ENCODE assay signal across 13 mouse cellular contexts in genomic region chr11:115834033-115834432, GRCm38 (mm10). TPM values are rescaled to one million over a fixed set of nuclear protein-coding genes. Genes with fewer than 3 reads are reported as not detected.
A peak's percentile ranks its signal among the peaks of the same experiment; 100 is the strongest.
DNase-seq lines count a peak whose midpoint lies in the region; ATAC-seq lines count a peak whose summit lies in the region.
"Had no signal": no experiment of that assay in that cellular context is flagged by ENCODE, and none has a peak within 500 bp of the region (broad histone marks: within the 10 kb centered on the region; RNA-seq: fewer than 3 reads in every experiment).

No protein-coding gene starts in this region.

- no peak overlapping the region for H3K9ac ChIP-seq in lung, embryonic 15.5 days
- peak overlapping the region; percentile 22; the same call in 1 of the 2 replicates for H3K9ac ChIP-seq in stomach, embryonic 16.5 days (ENCODE audit: low read length)
- H3K9ac ChIP-seq: forebrain, embryonic 15.5 days had no signal

- no peak overlapping the region; the same call in 1 of the 2 replicates for H3K4me2 ChIP-seq in lung, embryonic 15.5 days
- H3K4me2 ChIP-seq in stomach, embryonic 16.5 days (ENCODE audit: low read depth, low read length) = 0 out of 2 replicates have a peak overlapping the region, but pooled peaks have one; percentile 40
- H3K4me2 ChIP-seq: forebrain, embryonic 15.5 days had no signal

- no peaks in the 10 kb centered on the region for H3K27me3 ChIP-seq in heart, embryonic 10.5 days (ENCODE audit: insufficient read depth, poor library complexity, severe bottlenecking)
- H3K27me3 ChIP-seq in lung, embryonic 15.5 days = no peaks in the 10 kb centered on the region
- no peaks in the 10 kb centered on the region for H3K27me3 ChIP-seq in stomach, embryonic 16.5 days (ENCODE audit: control insufficient read depth, insufficient read depth, low read length)

- H3K27ac ChIP-seq in heart, embryonic 10.5 days = peak overlapping the region; percentile 93
- H3K27ac ChIP-seq in lung, embryonic 15.5 days = peak overlapping the region; percentile 91
- peak overlapping the region; percentile 92 for H3K27ac ChIP-seq in stomach, embryonic 16.5 days (ENCODE audit: low read length)
- H3K27ac ChIP-seq: forebrain, embryonic 15.5 days had no signal

- no peak for DNase-seq in heart, embryonic 10.5 days (ENCODE audit: low spot score)
- DNase-seq in heart, adult 18-20 months = no peak
- DNase-seq in lung, postnatal 36 days = no peak
- peak; percentile 62 for DNase-seq in kidney, postnatal 14 days
- DNase-seq in adrenal gland, adult 18-20 months (ENCODE audit: low spot score in 2 of 2) = no peak
- no peak for DNase-seq in adipocyte (ENCODE audit: low spot score)
- DNase-seq: adrenal gland, postnatal 14 days; B cell, adult 2 months; thymus, adult 18-20 months had no signal

- peaks cover 100% of the 10 kb centered on the region for H3K4me1 ChIP-seq in heart, embryonic 10.5 days
- peaks cover 95% of the 10 kb centered on the region for H3K4me1 ChIP-seq in lung, embryonic 15.5 days
- H3K4me1 ChIP-seq in stomach, embryonic 16.5 days (ENCODE audit: control insufficient read depth, insufficient read depth, low read length) = peaks cover 65% of the 10 kb centered on the region
- H3K4me1 ChIP-seq: forebrain, embryonic 15.5 days had no signal

- WGBS in heart, embryonic 10.5 days = 72% methylated on average over 6 of the region's 6 CpGs
- 62% methylated on average over 6 of the region's 6 CpGs for whole genome bisulfite sequencing in lung, embryonic 15.5 days
- WGBS in stomach, embryonic 16.5 days = 68% methylated on average over 6 of the region's 6 CpGs

- H3K4me3 ChIP-seq in heart, embryonic 10.5 days = no peak overlapping the region; the same call in 1 of the 2 replicates
- no peak overlapping the region for H3K4me3 ChIP-seq in lung, embryonic 15.5 days
- no peak overlapping the region for H3K4me3 ChIP-seq in stomach, embryonic 16.5 days (replicated peaks; ENCODE audit: low read length)
- H3K4me3 ChIP-seq: forebrain, embryonic 15.5 days had no signal

- ATAC-seq in lung, embryonic 15.5 days (ENCODE audit: borderline replicate concordance, extremely low read depth, low FRiP score, low TSS enrichment) = no peak
- no peak for ATAC-seq in stomach, embryonic 16.5 days (ENCODE audit: insufficient read depth, low FRiP score)
- ATAC-seq: forebrain, embryonic 15.5 days had no signal

- no peaks in the 10 kb centered on the region for H3K9me3 ChIP-seq in heart, embryonic 10.5 days
- no peaks in the 10 kb centered on the region for H3K9me3 ChIP-seq in lung, embryonic 15.5 days
- H3K9me3 ChIP-seq in stomach, embryonic 16.5 days (replicated peaks; ENCODE audit: control insufficient read depth, low read length) = no peaks in the 10 kb centered on the region
- H3K9me3 ChIP-seq: forebrain, embryonic 15.5 days had no signal

- H3K36me3 ChIP-seq in heart, embryonic 10.5 days = no peaks in the 10 kb centered on the region
- no peaks in the 10 kb centered on the region for H3K36me3 ChIP-seq in lung, embryonic 15.5 days
- no peaks in the 10 kb centered on the region for H3K36me3 ChIP-seq in stomach, embryonic 16.5 days (ENCODE audit: control insufficient read depth, insufficient read depth, low read length)
- H3K36me3 ChIP-seq: forebrain, embryonic 15.5 days had no signal

RNA-seq across cellular contexts. Expression of gene Llgl2, which starts 10.2 kb away (rescaled TPM):
- 35.0 and 40.8 TPM in 2 replicates for polyA plus RNA-seq in heart, embryonic 10.5 days (2016; fragmentation: Nextera tagmentation; extraction: Ambion mirVana)
- 10 to 100 TPM; 17.5 to 18.2 TPM for total RNA-seq in heart, adult 18-20 months (2021)
- 35.1 and 40.1 TPM in 2 replicates for polyA plus RNA-seq in lung, embryonic 15.5 days (2015; fragmentation: Nextera tagmentation; extraction: Ambion mirVana)
- polyA plus RNA-seq in stomach, embryonic 16.5 days (2015; fragmentation: Nextera tagmentation; extraction: Ambion mirVana) = 65.6 and 75.3 TPM in 2 replicates
- total RNA-seq in adrenal gland, adult 18-20 months (2021) = 1 to 10 TPM; 5.8 to 8.0 TPM

RNA-seq across cellular contexts. Expression of gene Tsen54, which starts 19.5 kb away (rescaled TPM):
- 39.1 and 41.7 TPM in 2 replicates for polyA plus RNA-seq in heart, embryonic 10.5 days (2016; fragmentation: Nextera tagmentation; extraction: Ambion mirVana)
- 1 to 10 TPM; 7.1 to 8.5 TPM for total RNA-seq in heart, adult 18-20 months (2021)
- 37.3 and 43.0 TPM in 2 replicates for polyA plus RNA-seq in lung, embryonic 15.5 days (2015; fragmentation: Nextera tagmentation; extraction: Ambion mirVana)
- polyA plus RNA-seq in stomach, embryonic 16.5 days (2015; fragmentation: Nextera tagmentation; extraction: Ambion mirVana) = 26.4 and 28.1 TPM in 2 replicates
- 10 to 100 TPM; 15.5 to 20.3 TPM for total RNA-seq in adrenal gland, adult 18-20 months (2021)

RNA-seq across cellular contexts. Expression of gene Caskin2, which starts 20.6 kb away (rescaled TPM):
- 18.7 and 21.4 TPM in 2 replicates for polyA plus RNA-seq in heart, embryonic 10.5 days (2016; fragmentation: Nextera tagmentation; extraction: Ambion mirVana)
- 10 to 100 TPM; 39.2 to 42.9 TPM for total RNA-seq in heart, adult 18-20 months (2021)
- polyA plus RNA-seq in lung, embryonic 15.5 days (2015; fragmentation: Nextera tagmentation; extraction: Ambion mirVana) = 19.0 and 19.6 TPM in 2 replicates
- 14.9 and 16.8 TPM in 2 replicates for polyA plus RNA-seq in stomach, embryonic 16.5 days (2015; fragmentation: Nextera tagmentation; extraction: Ambion mirVana)
- 10 to 100 TPM; 55.1 to 59.8 TPM for total RNA-seq in adrenal gland, adult 18-20 months (2021)

RNA-seq across cellular contexts. Expression of gene Myo15b, which starts 24.2 kb away (rescaled TPM):
- polyA plus RNA-seq in heart, embryonic 10.5 days (2016; fragmentation: Nextera tagmentation; extraction: Ambion mirVana) = 0.23 and 0.31 TPM in 2 replicates
- not detected for total RNA-seq in heart, adult 18-20 months (2021)
- polyA plus RNA-seq in lung, embryonic 15.5 days (2015; fragmentation: Nextera tagmentation; extraction: Ambion mirVana) = 0.25 and 0.49 TPM in 2 replicates
- 20.8 and 21.1 TPM in 2 replicates for polyA plus RNA-seq in stomach, embryonic 16.5 days (2015; fragmentation: Nextera tagmentation; extraction: Ambion mirVana)
- not detected for total RNA-seq in adrenal gland, adult 18-20 months (2021)
- total RNA-seq: monocyte, adult 5-6 weeks had no signal
